Mouse (Mus musculus) frontal cortex, postnatal 25 days (tissue): ENCODE measurements around the gene Ankrd34a.
A peak's percentile ranks its signal among the peaks of the same experiment; 100 is the strongest.
"Not testable (repeated sequence)": the region's sequence is repeated elsewhere in the genome, so short reads cannot be mapped to it uniquely, and the experiment has no call there.

ENCODE experiments used
- DNase-seq, 2 experiments: peaks; one replicate each; pipeline ENCODE4 v3.0.0; 2022; ENCODE audit warnings: low spot score in 2 of 2

Gene Ankrd34a

DNA sequence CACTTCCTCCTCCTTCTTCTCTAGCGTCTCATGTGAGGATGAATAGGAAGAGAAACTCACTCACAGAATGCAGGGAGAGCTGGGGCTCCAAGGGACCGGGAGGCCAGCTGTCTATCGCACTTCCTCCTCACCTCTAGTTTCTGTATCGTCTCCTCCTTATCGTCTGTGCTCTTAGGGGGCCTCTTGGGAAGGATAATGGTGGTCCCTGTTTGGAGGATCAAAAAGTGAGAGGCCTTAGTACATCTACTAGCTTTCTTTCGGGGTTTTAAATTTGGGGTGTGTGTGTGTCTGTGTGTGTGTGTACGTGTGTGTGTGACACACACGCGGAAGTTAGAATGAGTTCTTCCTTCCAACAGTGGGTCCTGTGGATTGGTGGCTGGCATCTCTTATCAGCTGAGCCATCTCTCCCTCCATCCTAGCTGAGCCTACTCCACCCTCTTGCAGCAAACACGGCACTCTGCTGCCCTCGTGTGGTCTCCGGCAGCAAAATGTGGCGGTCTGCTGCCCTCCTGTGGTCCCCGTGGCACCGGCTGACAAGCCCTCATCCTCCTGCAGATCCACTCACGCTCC lies 16.5 kb upstream of the Ankrd34a start:
- peak; percentile 85 to 95 for DNase-seq

DNA sequence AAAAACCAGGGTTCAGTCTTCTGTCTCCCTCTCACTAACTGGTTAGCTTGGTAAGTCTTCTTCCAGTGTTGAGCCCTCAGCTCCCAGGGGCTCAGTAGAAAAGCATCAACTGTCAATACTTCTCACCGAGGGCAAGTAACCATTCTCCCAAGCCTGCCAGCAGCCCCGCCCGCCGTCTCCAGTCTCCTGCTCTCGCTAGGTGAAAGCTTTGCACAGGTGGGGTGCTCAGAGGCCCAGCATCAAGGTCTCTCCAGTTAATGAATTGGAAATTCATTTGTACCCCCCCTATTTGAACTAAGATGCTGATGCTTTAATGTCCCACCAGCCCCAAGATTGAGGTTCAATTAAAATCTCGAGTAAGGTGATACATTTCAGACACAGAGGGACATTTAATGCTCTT lies 15.3 kb upstream of the Ankrd34a start:
- no peak for DNase-seq

DNA sequence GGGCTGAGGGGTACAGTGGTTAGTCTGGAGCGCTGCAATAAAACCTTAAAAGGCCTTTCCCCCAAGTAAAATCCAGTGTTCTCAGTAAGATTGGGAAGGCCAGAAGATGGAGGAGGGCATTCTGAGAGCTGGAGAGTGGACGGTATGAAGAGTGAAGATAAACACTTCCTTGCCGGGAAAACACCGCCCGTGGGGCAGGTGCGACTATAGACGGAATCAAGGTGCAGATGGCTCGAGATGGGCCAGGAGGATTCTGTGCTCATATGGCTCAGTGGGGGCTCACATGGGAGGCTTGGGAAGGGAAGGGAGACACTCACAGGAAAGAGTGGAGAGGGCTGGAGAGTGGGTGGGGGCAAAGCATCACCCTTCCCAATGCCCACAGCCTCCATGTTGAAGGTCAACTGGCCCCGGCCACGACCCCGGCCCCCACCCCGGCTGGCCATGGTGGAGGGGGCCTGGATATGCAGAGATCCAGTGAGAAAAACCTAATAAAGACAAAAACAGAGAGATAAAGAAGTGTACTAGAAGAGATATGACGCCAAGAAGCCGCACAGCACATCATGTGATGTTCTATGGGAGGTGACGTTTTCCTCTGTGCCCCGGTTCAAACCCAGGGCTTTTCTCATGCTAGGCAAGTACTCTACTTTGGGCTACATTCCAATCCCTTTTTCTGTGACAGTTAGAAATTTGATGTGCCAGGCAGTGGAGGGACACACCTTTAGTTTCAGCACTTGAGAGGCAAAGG lies 14.5 kb upstream of the Ankrd34a start:
- no peak for DNase-seq

DNA sequence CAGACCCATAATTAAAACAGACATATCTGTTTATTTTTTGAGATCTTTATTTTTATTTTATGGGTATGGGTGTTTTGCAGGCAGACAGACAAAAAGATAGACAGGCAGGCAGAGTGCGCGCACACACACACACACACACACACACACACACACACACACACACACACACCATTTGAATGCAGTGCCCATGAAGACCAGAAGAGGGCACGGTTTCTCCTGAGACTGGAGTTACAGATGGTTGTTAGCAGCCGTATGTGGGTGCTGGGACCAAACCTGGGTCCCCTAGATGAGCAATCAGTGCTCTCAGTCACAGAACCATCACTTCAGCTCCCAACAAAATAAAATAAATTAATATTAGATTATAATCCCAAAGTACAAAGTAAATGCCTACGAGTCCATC lies 13.1 kb upstream of the Ankrd34a start:
- no peak for DNase-seq

DNA sequence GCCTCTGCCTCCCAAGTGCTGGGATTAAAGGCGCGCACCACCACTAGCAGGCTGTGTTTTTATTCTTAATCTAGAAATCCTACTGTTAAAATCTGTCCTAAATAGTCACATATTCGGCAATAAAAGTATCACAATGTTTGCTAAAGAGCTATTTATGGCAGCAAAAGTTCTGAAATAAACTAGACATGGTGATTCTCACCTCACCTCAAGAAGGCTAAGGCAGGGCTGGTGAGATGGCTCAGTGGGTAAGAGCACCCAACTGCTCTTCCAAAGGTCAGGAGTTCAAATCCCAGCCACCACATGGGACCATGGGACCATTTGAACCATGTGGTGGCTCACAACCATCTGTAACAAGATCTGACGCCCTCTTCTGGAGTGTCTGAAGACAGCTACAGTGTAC lies 5.8 kb upstream of the Ankrd34a start:
- DNase-seq = no peak

DNA sequence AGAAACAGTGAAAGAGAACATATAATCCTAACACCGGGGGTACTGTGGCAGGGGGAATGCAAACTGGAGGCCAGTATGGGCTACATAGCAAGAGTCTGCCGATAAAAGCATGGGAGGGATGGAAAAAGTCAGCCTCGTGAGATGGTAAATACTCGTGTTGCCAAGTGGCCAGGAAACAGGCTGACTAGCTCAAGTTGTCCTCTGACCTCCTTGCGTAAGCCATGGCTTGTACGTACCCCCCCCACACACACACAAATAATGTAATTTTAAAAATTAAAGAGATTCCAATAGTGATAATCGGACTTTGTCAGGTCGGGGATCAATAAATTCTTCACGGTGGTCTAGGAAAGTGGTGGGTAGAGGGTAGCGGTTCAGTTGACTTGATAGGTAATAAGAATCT lies 3.1 kb upstream of the Ankrd34a start:
- DNase-seq = no peak

DNA sequence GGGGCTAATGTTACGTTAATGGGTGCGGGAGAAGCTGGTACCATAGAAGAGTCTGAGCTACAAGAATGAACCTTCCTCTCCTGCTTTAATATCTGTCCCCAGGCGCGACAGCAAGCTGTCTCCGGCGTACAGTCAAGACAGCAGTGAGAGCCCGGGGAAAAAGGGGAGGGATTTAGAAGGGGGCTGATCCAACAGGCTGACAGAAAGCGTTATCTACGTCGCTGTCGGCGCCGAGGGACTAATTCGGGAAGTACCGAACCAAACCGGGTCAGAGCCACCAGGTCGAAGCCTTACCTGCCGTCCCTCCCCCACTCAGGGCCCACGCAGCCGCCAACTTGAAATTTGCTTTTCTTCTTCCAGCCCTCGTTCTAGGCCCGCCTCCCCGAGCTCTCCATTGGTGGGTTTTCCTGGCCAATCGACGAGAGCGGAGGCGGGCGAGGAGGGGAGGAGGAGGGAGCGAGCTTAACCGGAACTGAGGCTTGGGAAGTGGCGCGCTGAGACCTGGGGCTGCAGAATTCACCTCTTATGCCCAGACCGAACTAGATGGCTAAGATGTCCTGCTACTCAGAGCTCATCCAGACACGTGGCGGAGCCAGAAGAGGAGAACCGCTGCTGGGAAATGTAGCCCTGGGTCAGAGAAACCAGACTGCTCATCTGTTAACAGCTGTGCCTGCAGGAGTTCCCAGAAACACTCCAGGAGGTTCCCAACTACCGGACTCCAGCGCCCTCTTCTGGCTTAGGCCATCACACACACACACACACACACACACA lies 2.5 kb upstream of the Ankrd34a start, which contains the start of gene Polr3gl:
Gene Polr3gl, minus strand, starts transcription at position 392 of the 771 bp plus-strand sequence.
- DNase-seq = peak; percentile 91 to 92

DNA sequence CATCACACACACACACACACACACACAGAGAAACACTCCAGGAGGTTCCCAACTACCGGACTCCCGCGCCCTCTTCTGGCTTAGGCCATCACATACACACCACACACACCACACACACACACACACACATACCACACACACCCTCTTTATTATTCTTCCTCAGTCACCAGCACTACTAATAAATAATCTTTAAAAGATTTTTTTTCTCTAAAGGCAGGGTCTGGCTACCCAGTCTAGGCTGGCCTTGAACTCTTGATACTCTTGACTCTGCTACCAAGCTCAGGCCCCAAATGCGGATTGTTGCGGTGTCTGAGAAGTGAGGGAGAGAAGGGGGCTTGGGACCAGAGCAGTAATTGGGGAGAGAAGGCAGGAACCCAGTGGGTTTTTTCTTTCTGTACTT lies 1.6 kb upstream of the Ankrd34a start:
- DNase-seq = no peak

DNA sequence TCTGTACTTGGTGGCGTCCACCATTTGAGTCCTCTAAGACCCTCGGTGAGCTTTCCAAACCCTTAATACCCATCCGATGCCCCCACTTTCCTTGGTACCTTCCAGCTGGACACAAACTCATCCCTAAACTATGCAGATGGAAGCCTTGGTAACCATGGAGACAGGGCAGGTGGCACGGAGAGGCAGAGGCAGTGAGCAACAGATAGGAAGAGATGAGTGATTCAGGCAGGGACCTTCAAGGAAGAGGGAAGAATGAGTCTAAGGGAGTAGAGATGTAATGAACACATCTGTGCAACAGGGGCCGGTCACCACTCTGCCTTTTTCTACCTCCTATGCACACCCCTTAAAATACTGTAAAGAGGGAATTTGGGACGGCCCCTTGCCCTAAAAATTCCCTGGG lies 775 bp upstream of the Ankrd34a start:
- no peak for DNase-seq

DNA sequence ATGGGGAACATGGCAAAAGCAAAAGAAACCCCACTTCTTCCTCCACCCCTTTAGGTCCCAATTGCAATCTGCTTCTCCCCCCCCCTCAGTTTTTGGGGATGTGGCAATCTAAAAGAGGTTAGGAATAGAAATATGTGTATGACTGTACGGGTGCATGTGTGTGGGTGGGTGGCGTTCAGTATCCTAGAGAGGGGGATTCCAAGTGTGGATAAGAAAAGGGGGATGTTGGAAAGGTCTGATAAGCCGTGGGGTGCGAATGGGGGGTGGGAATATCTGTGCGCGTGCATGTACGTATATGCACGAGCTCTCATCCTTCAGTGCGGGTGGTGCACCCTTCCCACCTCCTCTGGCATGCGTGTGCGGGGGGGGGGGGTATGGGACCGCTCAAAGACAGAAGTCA lies 419 bp downstream of the Ankrd34a start:
- DNase-seq = no peak

DNA sequence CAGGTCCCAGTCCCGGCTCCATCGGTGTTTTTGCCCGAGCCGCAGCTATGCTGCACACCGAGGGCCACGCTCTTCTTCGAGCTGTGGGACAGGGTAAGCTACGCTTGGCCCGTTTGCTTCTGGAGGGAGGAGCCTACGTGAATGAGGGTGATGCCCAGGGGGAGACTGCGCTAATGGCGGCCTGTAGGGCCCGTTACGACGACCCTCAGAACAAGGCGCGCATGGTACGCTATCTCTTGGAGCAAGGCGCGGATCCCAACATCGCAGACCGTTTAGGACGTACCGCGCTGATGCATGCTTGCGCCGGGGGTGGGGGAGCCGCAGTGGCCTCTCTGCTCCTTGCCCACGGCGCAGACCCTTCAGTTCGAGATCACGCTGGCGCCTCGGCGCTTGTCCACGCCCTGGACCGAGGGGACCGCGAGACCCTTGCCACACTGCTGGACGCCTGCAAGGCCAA lies 1.0 kb downstream of the Ankrd34a start:
- DNase-seq = peak; percentile 32 to 41

DNA sequence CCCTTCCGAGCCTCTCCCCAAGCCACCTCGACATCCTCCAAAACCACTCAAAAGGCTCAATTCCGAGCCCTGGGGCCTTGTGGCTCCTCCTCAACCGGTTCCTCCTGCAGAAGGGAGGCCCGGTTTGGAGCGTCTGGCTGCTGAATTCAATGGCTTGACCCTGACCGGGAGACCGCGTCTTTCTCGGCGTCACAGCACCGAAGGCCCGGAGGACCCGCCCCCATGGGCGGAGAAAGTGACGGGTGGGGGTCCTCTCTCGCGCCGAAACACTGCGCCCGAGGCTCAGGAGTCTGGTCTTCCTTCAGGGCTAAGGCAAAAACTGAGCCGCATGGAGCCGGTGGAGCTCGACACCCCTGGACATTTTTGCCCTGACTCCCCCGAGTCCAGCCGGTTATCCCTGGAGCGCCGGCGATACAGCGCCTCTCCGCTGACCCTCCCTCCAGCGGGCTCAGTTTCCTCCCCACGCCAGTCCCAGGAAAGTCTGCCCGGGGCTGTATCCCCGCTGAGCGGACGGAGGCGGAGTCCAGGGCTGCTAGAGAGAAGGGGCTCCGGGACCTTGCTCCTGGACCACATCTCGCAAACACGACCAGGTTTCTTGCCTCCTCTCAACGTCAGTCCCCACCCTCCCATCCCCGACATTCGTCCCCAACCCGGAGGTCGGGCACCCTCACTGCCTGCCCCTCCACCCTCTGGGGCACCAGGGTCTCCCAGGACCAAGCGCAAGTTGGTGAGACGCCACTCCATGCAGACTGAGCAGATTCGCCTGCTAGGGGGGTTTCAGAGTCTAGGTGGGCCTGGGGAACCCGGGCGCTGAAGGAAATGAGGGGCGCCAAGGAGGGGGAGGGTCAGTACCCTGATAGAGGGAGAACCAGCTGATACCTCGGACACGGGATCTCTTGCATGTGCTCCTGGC lies 2.0 kb downstream of the Ankrd34a start:
- DNase-seq = peak in 1 of 2 experiments; percentile 38

DNA sequence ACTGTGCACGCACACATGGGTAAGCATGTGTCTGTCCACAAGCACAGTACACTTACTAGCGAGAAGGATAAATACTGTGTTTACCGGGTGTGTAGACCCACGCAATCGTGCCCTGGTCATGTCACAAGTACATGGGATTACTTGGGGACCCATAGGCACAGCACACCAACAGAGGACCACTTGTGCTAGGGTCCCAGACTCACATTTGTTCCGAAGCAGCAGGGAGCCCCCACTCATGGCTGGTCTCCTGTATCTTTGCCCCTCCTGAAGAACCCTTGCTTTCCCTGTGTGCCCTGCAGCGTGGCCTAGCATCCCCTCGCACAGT lies 2.6 kb downstream of the Ankrd34a start:
- no peak for DNase-seq

DNA sequence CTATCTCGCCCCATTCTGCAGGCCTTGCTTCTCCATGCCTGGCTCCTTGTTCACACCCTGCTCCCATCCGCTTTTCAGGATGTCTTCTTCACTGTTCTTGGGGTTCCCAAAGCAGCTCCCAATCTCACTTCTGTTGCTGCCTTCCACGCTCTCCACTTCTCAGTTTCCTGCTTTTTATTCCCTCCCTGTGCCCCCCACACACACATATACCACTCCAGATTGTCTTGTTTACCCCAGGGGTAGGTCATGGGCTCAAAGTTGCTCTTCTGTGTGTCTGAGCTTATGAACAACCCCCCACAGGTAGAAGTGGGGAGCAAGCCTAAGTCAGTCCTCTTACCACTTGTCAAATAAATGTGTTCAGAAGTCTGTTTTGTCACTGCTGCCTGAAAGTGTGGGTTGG lies 3.0 kb downstream of the Ankrd34a start:
- no peak for DNase-seq

DNA sequence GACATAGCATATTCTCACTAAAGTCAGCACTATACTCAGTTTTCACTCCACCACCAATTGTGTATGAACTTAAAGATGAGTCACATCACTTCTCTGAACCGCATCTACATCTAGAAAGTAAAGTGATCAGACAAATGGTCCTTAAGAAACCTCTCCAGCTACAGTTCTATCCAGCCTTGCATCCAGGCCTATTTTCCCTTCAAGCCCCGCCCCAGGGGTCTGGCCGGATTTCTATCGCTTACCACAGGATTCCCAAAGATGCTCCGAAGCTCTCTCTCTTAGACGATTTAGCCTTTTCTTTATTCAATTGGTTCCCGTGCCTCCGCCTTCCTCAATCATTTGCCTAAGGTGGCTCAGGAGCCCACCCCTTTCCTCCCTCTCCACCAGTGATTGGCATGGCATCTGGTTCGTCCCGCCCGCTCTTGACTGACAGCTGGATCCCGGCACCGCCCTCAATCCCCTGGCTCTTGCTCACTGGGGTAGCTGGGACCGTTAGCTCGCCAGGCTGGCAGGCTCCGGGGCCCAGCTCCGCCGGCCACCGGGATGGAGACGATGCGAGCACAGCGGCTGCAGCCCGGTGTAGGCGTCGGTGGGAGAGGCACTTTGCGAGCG lies 4.3 kb downstream of the Ankrd34a start, which contains the start of gene Lix1l:
Gene Lix1l, plus strand, starts transcription at position 511 of the 612 bp plus-strand sequence.
- peak; percentile 77 to 88 for DNase-seq

DNA sequence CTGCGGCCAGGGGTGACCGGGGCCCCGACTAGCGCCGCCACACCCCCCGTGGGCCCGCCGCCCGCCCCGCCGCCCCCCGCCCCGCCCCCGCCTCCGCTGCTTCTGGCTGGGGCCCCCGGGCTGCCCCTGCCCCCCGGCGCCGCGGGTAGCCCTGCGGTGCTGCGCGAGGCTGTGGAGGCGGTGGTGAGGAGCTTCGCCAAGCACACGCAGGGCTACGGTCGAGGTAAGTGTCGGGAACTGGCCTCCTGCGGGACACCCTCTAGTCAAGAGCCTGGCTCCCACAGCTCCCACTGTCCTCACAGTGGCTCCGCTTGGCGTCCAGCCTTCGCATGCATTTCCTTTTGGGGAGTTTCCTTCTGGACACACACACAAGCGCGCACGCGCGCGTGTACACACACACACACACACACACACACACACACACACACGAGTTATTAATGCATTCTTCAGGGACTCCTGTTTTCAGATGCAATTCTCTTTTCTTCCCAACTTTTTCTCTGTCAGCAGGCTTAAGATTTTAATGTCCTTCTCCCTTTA lies 4.9 kb downstream of the Ankrd34a start:
- peak; percentile 39 to 49 for DNase-seq

DNA sequence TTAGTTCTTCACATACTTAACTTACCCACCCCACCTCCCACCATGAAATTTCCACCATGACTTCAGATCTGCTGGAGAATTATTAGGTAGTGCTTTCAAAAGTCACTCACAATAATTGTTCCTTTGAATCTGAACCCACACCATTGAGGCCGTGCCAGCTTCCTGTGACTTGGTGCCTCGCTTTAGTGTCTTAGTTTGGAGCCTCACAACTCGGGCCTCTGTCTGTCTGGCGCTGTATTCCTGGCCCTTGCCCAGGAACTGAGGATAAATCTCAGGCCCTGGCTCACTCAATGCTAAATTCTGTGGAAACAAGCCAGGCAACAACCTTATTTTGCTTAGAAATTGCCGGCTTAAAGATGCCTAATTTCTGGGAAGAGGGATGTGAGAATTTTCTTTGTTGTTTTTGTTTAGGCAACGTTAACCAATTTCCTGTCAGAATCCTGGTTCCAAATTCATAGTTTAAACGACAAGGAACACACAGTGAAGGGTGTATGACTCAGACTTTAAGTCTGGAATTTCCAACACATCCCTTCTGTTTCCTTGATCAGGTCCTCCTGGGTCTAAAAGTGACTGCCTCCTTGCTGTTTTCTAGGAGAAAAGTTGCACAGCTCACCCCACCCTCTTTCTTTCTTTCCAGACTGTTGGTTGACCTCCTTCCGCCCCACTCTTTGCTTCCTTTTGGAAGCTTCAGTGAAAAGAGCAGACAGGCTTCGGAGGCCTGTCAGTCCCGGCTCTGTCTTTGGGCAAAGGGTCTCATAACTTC lies 5.7 kb downstream of the Ankrd34a start:
- no peak for DNase-seq

DNA sequence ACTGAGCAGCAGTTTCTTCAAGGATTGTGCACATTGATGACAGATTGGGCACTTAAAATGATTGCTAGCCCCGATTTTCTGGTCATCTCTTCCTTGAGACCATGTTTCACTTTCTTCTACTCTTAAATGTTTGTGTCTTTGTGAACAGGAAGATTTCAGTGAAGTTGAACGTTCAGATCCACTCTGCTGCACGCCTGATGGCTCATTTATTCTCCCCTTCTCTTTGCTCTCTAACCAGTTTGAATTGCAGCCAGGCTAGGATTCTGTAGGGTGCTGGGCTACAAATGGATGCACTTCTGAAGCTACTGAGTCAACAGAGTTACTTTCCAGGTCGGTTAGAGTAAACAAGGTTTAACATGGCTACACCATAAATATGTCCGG lies 6.3 kb downstream of the Ankrd34a start:
- DNase-seq = no peak

DNA sequence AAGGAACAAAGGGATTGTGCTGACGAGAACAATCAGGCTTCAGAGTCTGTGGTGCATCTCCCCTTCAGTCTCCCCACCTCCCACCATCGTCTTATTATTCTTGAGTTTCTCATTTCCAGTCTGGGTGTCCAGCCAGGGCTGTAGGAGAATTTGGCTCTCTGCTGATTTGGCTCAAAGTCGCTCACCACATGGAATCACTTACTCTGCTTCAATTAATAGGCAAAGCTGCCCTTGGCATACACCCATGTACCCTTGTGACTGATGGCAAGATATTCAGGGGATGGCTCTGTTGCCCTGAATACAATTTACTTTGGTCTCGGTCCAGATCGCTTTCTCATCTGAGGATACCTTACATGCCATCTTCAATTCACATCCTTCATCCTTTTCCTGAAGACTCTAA lies 6.9 kb downstream of the Ankrd34a start:
- no peak for DNase-seq

DNA sequence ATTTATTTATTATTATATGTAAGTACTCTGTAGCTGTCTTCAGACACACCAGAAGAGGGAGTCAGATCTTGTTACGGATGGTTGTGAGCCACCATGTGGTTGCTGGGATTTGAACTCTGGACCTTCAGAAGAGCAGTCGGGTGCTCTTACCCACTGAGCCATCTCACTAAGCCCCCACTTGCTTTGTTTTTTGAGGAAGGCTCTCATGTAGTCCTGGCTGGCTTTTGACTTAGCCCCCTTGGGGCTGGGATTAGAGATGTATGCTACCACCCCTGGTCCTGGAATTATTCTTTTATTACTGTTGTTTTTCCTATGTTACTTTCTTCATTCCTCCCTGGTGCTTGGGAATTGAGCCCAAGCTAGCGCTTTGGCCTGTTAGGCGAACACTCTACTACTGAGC lies 9.6 kb downstream of the Ankrd34a start:
- not testable (repeated sequence) for DNase-seq
